Mouse (Mus musculus): ENCODE results near the gene Ctbs. TPM values are rescaled to one million over a fixed set of nuclear protein-coding genes. Genes with fewer than 3 reads are reported as not detected.
A peak's percentile ranks its signal among the peaks of the same experiment; 100 is the strongest.

The Ctbs gene
- total RNA-seq, 1 experiment = 10.4 TPM

DNA sequence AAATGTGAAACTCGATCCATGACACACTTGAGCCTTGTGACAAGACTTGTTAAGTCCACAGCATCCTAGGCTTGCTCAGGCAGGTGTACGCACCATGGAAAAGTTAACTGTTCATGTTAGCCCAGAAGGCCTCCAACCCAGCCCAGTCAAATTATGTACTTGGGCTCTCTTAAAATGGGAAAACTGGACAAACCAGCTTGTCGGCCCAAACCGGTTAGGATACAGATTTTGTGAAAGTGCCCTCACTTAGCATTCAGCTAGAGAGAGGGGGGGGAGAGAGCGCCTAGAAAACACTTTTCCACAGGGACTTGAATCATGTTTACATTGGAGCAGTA is 43.6 kb upstream of the Ctbs start:
- TF ChIP-seq ZNF384 (IDR thresholded peaks at IDR 0.05; ENCODE audit: low read depth, low read length) (no peak), ZC3H11A (IDR thresholded peaks at IDR 0.05; ENCODE audit: borderline replicate concordance, low read depth, low read length) (no peak), CHD2 (IDR thresholded peaks at IDR 0.05; ENCODE audit: low read depth, low read length) (no peak), MAFK (IDR thresholded peaks at IDR 0.05; ENCODE audit: insufficient read depth, low read depth, low read length) (no peak), HCFC1 (IDR thresholded peaks at IDR 0.05; ENCODE audit: borderline replicate concordance, insufficient read depth, low read length) (no peak)
- no peaks in the 10 kb centered on the region for H3K9me3 ChIP-seq (ENCODE audit: control insufficient read depth, insufficient read depth, low read depth, low read length)
- H3K4me3 ChIP-seq (ENCODE audit: insufficient read depth in 1 of 2, low read depth in 1 of 2, low read length in 2 of 2, poor library complexity in 1 of 2, severe bottlenecking in 1 of 2) = 0 out of 4 replicates have a peak overlapping the region, but pooled peaks of 1 of the 2 experiments have one; percentile 4
- H3K9ac ChIP-seq (ENCODE audit: insufficient read depth, low read depth, low read length, poor library complexity, severe bottlenecking) = peak overlapping the region; percentile 85; the same call in 1 of the 2 replicates
- peaks cover 0 to 13% of the 10 kb centered on the region in 2 experiments; a peak in 1 of 4 replicates for H3K4me1 ChIP-seq (ENCODE audit: control insufficient read depth in 2 of 2, insufficient read depth in 2 of 2, low read length in 2 of 2, poor library complexity in 1 of 2)
- no peak for DNase-seq (ENCODE audit: low read depth, low spot score)
- H3K27ac ChIP-seq (ENCODE audit: insufficient read depth, low read depth, low read length, poor library complexity, severe bottlenecking) = no peak overlapping the region
- in situ Hi-C loops (cut with MboI; ENCODE audit: low sequenced_read_pairs in 2 of 2, unreplicated experiment in 2 of 2) = no loop called here
- H3K36me3 ChIP-seq (ENCODE audit: control insufficient read depth, insufficient read depth, low read length, poor library complexity, severe bottlenecking) = no peaks in the 10 kb centered on the region

DNA sequence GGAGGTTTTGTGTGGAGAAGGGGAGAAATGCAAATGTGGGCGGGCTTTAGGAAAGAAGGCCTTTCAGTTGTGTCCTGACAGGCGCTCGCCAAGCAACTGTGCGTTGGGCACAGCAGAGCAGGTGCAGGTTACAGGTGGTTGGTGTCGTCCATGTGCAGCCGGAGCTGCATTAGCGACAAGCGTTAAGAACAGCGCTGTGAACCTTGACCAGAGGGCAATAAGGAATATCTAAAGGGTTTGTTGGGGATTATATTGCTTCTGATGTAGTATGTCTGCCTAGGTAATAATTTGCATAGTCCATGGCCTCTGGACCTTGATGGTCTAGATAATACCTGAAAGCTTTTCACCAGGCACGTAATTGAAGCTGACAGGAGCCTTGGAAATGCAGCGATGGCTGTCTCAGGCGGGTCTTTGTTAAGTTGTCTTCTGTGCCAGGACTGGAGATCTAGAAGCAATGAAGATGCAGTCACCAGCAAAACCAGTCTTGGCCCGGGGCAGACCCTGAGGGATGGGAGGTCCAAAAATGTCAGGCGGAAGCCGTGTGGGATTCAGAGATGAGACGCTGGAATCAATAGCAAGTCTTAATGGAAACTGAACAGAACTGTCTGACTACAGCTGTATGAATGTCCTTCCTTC is 42.4 kb upstream of the Ctbs start:
- Histone ChIP-seq H3K4me1 (ENCODE audit: control insufficient read depth in 2 of 2, insufficient read depth in 2 of 2, low read length in 2 of 2, poor library complexity in 1 of 2) (peaks cover 0 to 16% of the 10 kb centered on the region in 2 experiments; a peak in 1 of 4 replicates), H3K27ac (ENCODE audit: insufficient read depth, low read depth, low read length, poor library complexity, severe bottlenecking) (no peak overlapping the region), H3K4me3 (ENCODE audit: insufficient read depth in 1 of 2, low read depth in 1 of 2, low read length in 2 of 2, poor library complexity in 1 of 2, severe bottlenecking in 1 of 2) (no peak overlapping the region), H3K36me3 (ENCODE audit: control insufficient read depth, insufficient read depth, low read length, poor library complexity, severe bottlenecking) (no peaks in the 10 kb centered on the region), H3K9ac (ENCODE audit: insufficient read depth, low read depth, low read length, poor library complexity, severe bottlenecking) (no peak overlapping the region), H3K9me3 (ENCODE audit: control insufficient read depth, insufficient read depth, low read depth, low read length) (no peaks in the 10 kb centered on the region)
- DNase-seq (ENCODE audit: low read depth, low spot score) = no peak
- in situ Hi-C loops (cut with MboI; ENCODE audit: low sequenced_read_pairs in 2 of 2, unreplicated experiment in 2 of 2) = no loop called here
- no peak for TF ChIP-seq ZNF384 (IDR thresholded peaks at IDR 0.05; ENCODE audit: low read depth, low read length)
- TF ChIP-seq HCFC1 (IDR thresholded peaks at IDR 0.05; ENCODE audit: borderline replicate concordance, insufficient read depth, low read length) = no peak
- no peak for TF ChIP-seq ZC3H11A (IDR thresholded peaks at IDR 0.05; ENCODE audit: borderline replicate concordance, low read depth, low read length)
- TF ChIP-seq CHD2 (IDR thresholded peaks at IDR 0.05; ENCODE audit: low read depth, low read length) = no peak
- no peak for TF ChIP-seq MAFK (IDR thresholded peaks at IDR 0.05; ENCODE audit: insufficient read depth, low read depth, low read length)

DNA sequence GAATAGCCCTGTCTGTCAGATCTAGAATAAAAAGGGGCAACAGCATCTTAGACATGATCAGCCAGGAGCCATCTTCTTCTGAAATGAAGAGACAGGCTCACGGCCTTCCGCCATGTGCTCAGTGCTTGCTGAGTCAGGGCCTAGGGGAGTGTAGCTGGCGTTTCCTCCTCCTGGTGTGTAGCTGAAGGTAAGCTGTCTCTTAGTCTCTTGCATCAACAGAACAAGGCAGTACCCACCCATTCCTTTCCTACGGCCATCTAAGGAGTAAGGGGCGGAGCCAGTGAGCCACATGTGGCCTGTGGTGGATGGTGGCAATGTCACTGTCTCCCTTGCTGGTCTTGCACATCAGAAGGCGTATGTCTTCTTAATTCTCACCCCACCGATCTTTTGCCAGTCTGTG is 39.5 kb upstream of the Ctbs start:
- in situ Hi-C loops (cut with MboI; ENCODE audit: low sequenced_read_pairs in 2 of 2, unreplicated experiment in 2 of 2) = no loop called here
- H3K36me3 ChIP-seq (ENCODE audit: control insufficient read depth, insufficient read depth, low read length, poor library complexity, severe bottlenecking) = no peaks in the 10 kb centered on the region
- no peak for DNase-seq (ENCODE audit: low read depth, low spot score)
- no peak overlapping the region for H3K9ac ChIP-seq (ENCODE audit: insufficient read depth, low read depth, low read length, poor library complexity, severe bottlenecking)
- H3K9me3 ChIP-seq (ENCODE audit: control insufficient read depth, insufficient read depth, low read depth, low read length) = no peaks in the 10 kb centered on the region
- peaks cover 0 to 16% of the 10 kb centered on the region in 2 experiments; a peak in 1 of 4 replicates for H3K4me1 ChIP-seq (ENCODE audit: control insufficient read depth in 2 of 2, insufficient read depth in 2 of 2, low read length in 2 of 2, poor library complexity in 1 of 2)
- H3K27ac ChIP-seq (ENCODE audit: insufficient read depth, low read depth, low read length, poor library complexity, severe bottlenecking) = no peak overlapping the region
- no peak overlapping the region for H3K4me3 ChIP-seq (ENCODE audit: insufficient read depth in 1 of 2, low read depth in 1 of 2, low read length in 2 of 2, poor library complexity in 1 of 2, severe bottlenecking in 1 of 2)
- TF ChIP-seq MAFK (IDR thresholded peaks at IDR 0.05; ENCODE audit: insufficient read depth, low read depth, low read length) = peak; percentile 19; the same call in 1 of the 2 replicates
- no peak for TF ChIP-seq ZC3H11A (IDR thresholded peaks at IDR 0.05; ENCODE audit: borderline replicate concordance, low read depth, low read length)
- no peak for TF ChIP-seq CHD2 (IDR thresholded peaks at IDR 0.05; ENCODE audit: low read depth, low read length)
- TF ChIP-seq HCFC1 (IDR thresholded peaks at IDR 0.05; ENCODE audit: borderline replicate concordance, insufficient read depth, low read length) = no peak

GRCm38 (mm10) chr3:146412008-146412407 is 37.6 kb upstream of the Ctbs start:
- no peak overlapping the region for H3K9ac ChIP-seq (ENCODE audit: insufficient read depth, low read depth, low read length, poor library complexity, severe bottlenecking)
- no peak overlapping the region for H3K27ac ChIP-seq (ENCODE audit: insufficient read depth, low read depth, low read length, poor library complexity, severe bottlenecking)
- in situ Hi-C loops (cut with MboI; ENCODE audit: low sequenced_read_pairs in 2 of 2, unreplicated experiment in 2 of 2) = no loop called here
- H3K4me3 ChIP-seq (ENCODE audit: insufficient read depth in 1 of 2, low read depth in 1 of 2, low read length in 2 of 2, poor library complexity in 1 of 2, severe bottlenecking in 1 of 2) = no peak overlapping the region
- H3K36me3 ChIP-seq (ENCODE audit: control insufficient read depth, insufficient read depth, low read length, poor library complexity, severe bottlenecking) = no peaks in the 10 kb centered on the region; the same call in 1 of the 2 replicates
- peaks cover 0 to 20% of the 10 kb centered on the region in 2 experiments; a peak in 1 of 4 replicates for H3K4me1 ChIP-seq (ENCODE audit: control insufficient read depth in 2 of 2, insufficient read depth in 2 of 2, low read length in 2 of 2, poor library complexity in 1 of 2)
- no peaks in the 10 kb centered on the region for H3K9me3 ChIP-seq (ENCODE audit: control insufficient read depth, insufficient read depth, low read depth, low read length)
- TF ChIP-seq ZNF384 (IDR thresholded peaks at IDR 0.05; ENCODE audit: low read depth, low read length) (no peak), ZC3H11A (IDR thresholded peaks at IDR 0.05; ENCODE audit: borderline replicate concordance, low read depth, low read length) (no peak), CHD2 (IDR thresholded peaks at IDR 0.05; ENCODE audit: low read depth, low read length) (no peak), MAFK (IDR thresholded peaks at IDR 0.05; ENCODE audit: insufficient read depth, low read depth, low read length) (no peak), HCFC1 (IDR thresholded peaks at IDR 0.05; ENCODE audit: borderline replicate concordance, insufficient read depth, low read length) (no peak)
- no peak for DNase-seq (ENCODE audit: low read depth, low spot score)

Data from ES-E14 (cell line).